Mouse (Mus musculus) cerebellum, adult 2 months (tissue): ENCODE results near the gene Gpr75. TPM values are rescaled to one million over a fixed set of nuclear protein-coding genes. Genes with fewer than 3 reads are reported as not detected.

Source experiments
- DNase-seq, 2 experiments: peaks; one replicate each; pipeline ENCODE4 v3.0.0; 2021
- H3K27ac ChIP-seq: fragments of 200-500 bp; 2 replicates; pipeline ENCODE4 v1.5.1; 2012; ENCODE audit warnings: low read length, control low read depth, inconsistent platforms; ENCODE audit not compliant: insufficient read depth
- H3K27me3 ChIP-seq: fragments of 200-500 bp; 2 replicates; pipeline ENCODE4 v1.6.1; 2012; ENCODE audit warnings: inconsistent platforms, mild to moderate bottlenecking, low read length, moderate library complexity; ENCODE audit not compliant: control insufficient read depth, insufficient read depth
- H3K4me1 ChIP-seq: fragments of 200-500 bp; 2 replicates; pipeline ENCODE4 v1.6.1; 2011; ENCODE audit warnings: low read length; ENCODE audit not compliant: control insufficient read depth, insufficient read depth
- H3K4me3 ChIP-seq: fragments of 200-500 bp; replicated peaks from 2 replicates; pipeline ENCODE3; 2011; ENCODE audit warnings: mild to moderate bottlenecking, low read depth, low read length, control low read depth; ENCODE audit not compliant: insufficient read depth
- CTCF ChIP-seq: fragments of 200-500 bp; IDR thresholded peaks from 2 replicates; pipeline ENCODE4 v1.5.1; 2011; ENCODE audit warnings: low read depth, mild to moderate bottlenecking, control low read depth, low read length, moderate library complexity, borderline replicate concordance; ENCODE audit not compliant: insufficient read depth
- POLR2A ChIP-seq: fragments of 200-500 bp; IDR thresholded peaks from 2 replicates; pipeline ENCODE4 v1.6.1; 2011; ENCODE audit warnings: low read length, control low read depth, borderline replicate concordance; ENCODE audit not compliant: insufficient read depth
- WGBS: fragments of 180-500 bp; shearing (Covaris S2); methylation state at CpG from one replicate; pipeline ENCODE4 v1.1.7; 2018; 5-methylcytosine and 5-hydroxymethylcytosine counted together
- polyA plus RNA-seq: library from polyadenylated mRNA; depleted of rRNA; stranded (reverse); fragments of >200 nt; gene quantifications from 2 replicates; pipeline ENCODE4 v1.2.3, GENCODE M21; 2012; rRNA removed

Gpr75 gene
- polyA plus RNA-seq, 1 experiment = 14.4 TPM

DNA sequence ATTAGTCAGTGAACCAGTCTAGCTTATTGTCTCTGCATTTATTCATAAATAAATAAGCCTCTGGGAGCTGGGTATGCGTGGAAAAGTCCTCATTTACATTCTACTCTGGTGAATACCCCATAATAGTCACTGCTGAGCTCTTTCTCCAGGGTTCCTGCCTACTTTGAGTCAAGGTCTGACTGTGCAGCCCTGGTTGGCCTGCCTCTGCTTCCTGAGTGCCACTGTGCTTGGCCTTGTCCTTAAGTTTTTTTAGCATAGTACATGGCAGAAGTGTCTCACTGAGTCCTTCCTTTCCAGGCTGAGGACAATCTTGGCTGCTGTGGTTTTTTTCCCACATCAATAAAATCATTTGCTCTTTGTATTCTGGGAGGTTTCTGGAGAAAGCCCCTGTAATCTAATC lies 35.5 kb downstream of the Gpr75 start:
- WGBS = 61% methylated on average over 1 of the region's 1 CpGs
- Histone ChIP-seq H3K4me1 (no peaks in the 10 kb centered on the region), H3K27ac (no peak overlapping the region), H3K27me3 (no peaks in the 10 kb centered on the region), H3K4me3 (no peak overlapping the region)
- no peak for DNase-seq
- no peak for TF ChIP-seq CTCF

DNA sequence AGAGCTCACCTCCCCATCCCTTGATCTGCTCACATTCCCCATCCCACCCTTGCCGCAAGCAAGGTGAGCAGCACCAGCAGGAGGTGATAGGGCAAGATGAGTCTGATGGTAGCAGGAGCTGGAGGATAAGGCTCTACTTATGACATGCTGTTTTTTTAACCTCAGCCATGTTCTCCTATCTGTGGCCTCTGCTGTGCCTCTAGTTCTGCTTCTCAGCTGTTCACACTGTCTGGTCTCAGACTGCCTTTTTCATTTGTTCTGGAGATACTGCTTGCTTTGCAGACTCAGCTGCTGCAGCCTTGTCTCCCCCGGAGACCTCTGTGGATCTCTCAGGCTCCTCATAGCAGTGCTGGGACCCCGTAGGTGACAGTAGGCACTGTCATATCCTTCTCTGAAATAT lies 38.1 kb downstream of the Gpr75 start:
- TF ChIP-seq POLR2A (no peak), CTCF (no peak)
- Histone ChIP-seq H3K27me3 (no peaks in the 10 kb centered on the region), H3K4me1 (no peaks in the 10 kb centered on the region), H3K27ac (no peak overlapping the region), H3K4me3 (no peak overlapping the region)
- DNase-seq = no peak
- WGBS = 94% methylated on average over 3 of the region's 3 CpGs

DNA sequence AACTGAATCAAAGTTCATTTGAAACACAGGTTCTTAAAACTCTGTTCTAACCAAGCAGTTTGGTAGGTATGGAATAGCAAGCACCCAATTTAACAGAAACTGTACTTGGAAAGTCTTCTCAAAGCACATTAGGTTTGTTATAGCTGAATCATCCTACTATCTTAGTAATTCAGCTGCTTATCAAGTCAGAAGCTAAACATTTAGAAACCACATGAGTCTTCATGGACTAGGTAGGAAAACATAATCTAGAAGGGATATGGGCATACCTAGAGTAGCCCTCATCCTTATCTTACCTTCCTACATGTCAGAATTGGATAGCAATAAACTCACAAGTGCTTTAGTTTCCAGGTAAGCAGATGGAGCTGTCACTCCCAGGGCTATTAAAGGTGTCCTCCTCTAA lies 42.9 kb downstream of the Gpr75 start:
- no peak overlapping the region for H3K27ac ChIP-seq
- no peak overlapping the region for H3K4me3 ChIP-seq
- DNase-seq = no peak
- TF ChIP-seq CTCF = no peak
- no peak for TF ChIP-seq POLR2A
- H3K4me1 ChIP-seq = no peaks in the 10 kb centered on the region
- no peaks in the 10 kb centered on the region for H3K27me3 ChIP-seq

DNA sequence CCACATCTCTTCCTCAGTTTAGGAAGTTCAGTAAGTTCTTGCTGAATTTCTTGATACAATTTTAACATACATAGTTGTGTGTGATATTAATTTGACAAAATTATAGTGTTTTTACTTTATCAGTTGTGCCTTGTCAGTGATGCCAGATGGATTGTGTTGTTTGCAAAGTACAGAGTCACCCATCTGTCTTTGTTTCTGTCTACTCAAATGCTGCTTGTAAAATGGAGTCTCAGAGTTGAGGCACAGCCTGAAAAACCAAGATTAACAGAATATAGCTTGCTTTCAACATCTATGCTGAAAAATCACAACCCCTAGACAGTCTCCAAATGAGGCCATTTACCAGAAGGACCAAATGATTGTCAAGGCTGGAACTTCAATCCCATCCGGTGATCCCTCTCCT lies 43.3 kb downstream of the Gpr75 start:
- DNase-seq = no peak
- TF ChIP-seq CTCF (no peak), POLR2A (no peak)
- Histone ChIP-seq H3K4me1 (no peaks in the 10 kb centered on the region), H3K27ac (no peak overlapping the region), H3K4me3 (no peak overlapping the region), H3K27me3 (no peaks in the 10 kb centered on the region)
- WGBS = 93% methylated on average over 1 of the region's 1 CpGs

Other genes with a start within 250 kb of the Gpr75 start
- gene Acyp2, start 235.8 kb upstream of the Gpr75 start, polyA plus RNA-seq = 75.2 and 75.7 TPM in 2 replicates
- gene Psme4, start 113.6 kb upstream of the Gpr75 start, polyA plus RNA-seq = 29.5 and 30.5 TPM in 2 replicates
- 8.8 and 9.4 TPM in 2 replicates for gene Asb3, start 58 bp downstream of the Gpr75 start, polyA plus RNA-seq
- gene Erlec1, start 69.0 kb downstream of the Gpr75 start, polyA plus RNA-seq = 40.1 and 40.7 TPM in 2 replicates
- 10.9 and 11.2 TPM in 2 replicates for gene Chac2, start 101.0 kb downstream of the Gpr75 start, polyA plus RNA-seq